Mouse (Mus musculus) cerebellum, adult 2 months (tissue): ENCODE results near the gene Comt.

Source experiments
- CTCF ChIP-seq: fragments of 200-500 bp; IDR thresholded peaks from 2 replicates; pipeline ENCODE4 v1.5.1; 2011; ENCODE audit warnings: low read depth, mild to moderate bottlenecking, control low read depth, low read length, moderate library complexity, borderline replicate concordance; ENCODE audit not compliant: insufficient read depth
- POLR2A ChIP-seq: fragments of 200-500 bp; IDR thresholded peaks from 2 replicates; pipeline ENCODE4 v1.6.1; 2011; ENCODE audit warnings: low read length, control low read depth, borderline replicate concordance; ENCODE audit not compliant: insufficient read depth

- TF ChIP-seq POLR2A, result no peak
- TF ChIP-seq CTCF, result no peak
Observed at GRCm38 (mm10) chr16:18394777-18395619, 31.7 kb downstream of the Comt start.
